Mouse (Mus musculus) MN1 (cell line): ENCODE measurements around the gene Pax7.

Source experiments
- DNase-seq: peaks from one replicate; pipeline ENCODE4 v3.0.0-alpha.2; 2016; ENCODE audit warnings: low spot score

Gene Pax7

DNA sequence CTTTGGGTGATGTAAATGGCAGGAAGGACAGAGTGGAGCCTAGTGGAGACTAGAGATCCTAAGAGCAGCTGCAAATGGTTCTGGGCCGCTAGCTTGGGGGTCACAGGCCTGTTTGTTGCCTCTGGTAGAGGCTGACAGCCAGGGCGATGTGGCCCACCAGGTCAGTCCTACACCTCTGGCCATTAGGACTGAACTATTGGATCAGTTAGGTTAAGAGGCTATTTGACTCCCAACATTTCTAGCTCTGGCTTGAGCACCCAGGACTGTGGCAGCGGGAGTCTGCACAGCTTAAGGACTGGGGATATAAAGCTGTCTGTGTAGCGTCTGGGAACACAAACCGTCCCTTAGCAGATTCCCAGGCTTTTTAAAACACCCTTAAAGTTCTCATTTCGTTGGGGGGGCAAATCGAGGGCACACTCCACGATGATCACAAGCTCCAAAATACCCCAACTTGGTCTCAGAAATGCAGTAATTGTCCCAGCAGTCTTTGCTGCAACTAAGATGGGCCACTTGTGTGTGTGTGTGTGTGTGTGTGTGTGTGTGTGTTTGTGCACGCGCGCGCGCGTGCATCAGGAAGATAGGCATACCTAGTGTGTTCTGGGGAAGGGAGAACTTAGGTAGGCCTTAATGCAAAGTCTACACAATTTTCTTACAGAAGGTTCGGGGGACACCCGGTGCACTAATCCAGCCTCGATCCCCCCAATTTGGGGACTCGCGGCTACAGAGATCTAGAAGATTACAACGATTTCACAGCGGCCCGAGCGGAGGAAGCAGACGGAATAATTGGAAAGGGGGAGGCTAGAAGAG, 2.5 kb downstream of the Pax7 start:
- DNase-seq, result no peak

DNA sequence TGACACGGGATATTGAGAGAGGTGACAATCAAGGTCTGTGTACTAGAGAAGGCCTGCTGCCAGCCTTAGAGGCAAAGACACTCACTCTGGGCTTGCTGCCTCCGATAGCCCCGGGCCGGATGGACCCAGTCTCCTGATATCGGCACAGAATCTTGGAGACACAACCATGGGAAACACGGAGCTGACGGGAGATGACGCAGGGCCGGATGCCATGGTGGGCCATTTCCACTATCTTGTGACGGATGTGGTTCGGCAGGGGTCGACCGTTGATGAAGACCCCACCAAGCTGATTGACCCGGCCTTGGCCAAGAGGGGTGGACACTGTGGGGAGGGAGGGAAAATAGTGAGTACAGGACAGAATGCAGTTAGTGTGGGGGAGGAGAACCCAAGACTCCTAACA, 3.3 kb downstream of the Pax7 start:
- no peak for DNase-seq

GRCm38 (mm10) chr4:139828871-139829590, 4.3 kb downstream of the Pax7 start:
- DNase-seq, result no peak

- no peak for DNase-seq
Measured at GRCm38 (mm10) chr4:139828283-139828678, 5.0 kb downstream of the Pax7 start.

GRCm38 (mm10) chr4:139827501-139828282, 5.6 kb downstream of the Pax7 start:
- DNase-seq, result no peak

- no peak for DNase-seq
Measured at GRCm38 (mm10) chr4:139826231-139826630, 7.1 kb downstream of the Pax7 start.

- no peak for DNase-seq
Measured at GRCm38 (mm10) chr4:139825326-139826112, 7.8 kb downstream of the Pax7 start.

GRCm38 (mm10) chr4:139824572-139825325, 8.6 kb downstream of the Pax7 start:
- no peak for DNase-seq

DNA sequence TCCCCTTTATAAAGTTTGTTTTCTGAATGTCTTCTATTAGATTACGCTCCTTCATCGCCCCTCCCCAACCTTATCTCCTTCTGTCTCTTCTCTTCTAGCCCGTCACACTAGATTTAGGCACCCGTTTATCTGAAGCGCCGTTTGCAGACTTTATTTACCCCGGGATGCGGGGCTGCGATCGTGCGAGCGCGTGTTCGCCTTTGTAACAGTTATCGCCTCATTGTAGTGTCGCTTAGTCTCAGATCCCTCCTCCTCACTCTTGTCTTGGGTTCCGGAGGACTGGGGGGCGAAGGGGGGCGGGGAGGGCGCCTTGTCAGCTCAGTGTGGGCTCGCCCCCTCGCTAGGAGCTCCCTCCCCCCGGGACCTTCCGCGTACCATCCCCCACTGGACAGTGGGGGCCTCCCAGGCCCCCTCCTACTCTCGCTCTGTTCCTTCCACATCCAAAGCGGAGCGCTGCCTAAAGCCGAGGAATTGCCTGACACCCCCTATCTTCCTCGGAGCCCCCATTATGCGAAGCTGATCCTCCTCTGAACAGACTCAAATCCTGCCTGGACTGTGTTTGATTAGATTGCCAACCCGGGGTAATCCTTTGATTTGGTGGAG, 9.4 kb downstream of the Pax7 start:
- DNase-seq, result no peak

GRCm38 (mm10) chr4:139823138-139823869, 10.0 kb downstream of the Pax7 start:
- no peak for DNase-seq

- no peak for DNase-seq
Measured at GRCm38 (mm10) chr4:139822214-139823137, 10.9 kb downstream of the Pax7 start.

DNA sequence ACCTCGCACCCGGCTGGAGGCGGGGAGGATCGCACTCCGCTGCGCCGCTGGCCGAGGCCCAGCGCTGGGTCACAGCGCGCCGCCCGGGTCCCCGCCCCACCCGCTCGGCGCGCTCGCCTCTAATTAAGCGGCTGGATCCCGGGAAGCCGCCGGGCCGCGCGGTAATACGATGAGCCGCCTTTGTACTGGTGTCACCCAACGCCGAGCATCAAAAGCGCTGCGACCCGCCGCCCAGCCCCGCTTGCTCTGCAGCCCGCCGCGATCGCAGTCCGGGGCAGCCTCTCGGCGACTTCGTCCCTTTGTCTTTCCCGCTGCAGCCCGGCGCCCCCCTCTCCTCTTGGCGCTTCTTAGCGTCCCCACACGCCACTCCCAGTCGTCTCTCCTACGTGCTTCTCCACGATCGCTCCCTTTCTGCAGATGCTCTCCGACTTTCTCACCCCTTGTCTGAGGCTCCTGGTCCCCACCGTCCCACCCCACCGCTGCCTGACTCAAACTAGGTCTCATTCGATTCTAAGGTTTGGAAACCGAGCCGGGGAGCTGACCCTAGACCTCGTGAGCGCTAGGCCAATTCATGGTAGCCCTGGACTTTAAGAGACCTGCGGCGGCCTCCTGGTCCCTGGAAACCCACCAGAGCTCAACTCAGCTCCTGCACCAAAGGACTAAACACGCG, 11.7 kb downstream of the Pax7 start:
- DNase-seq, result no peak

GRCm38 (mm10) chr4:139821071-139821470, 12.3 kb downstream of the Pax7 start:
- no peak for DNase-seq

- DNase-seq, result no peak
Measured at GRCm38 (mm10) chr4:139819411-139820030, 13.8 kb downstream of the Pax7 start.

GRCm38 (mm10) chr4:139818163-139818562, 15.2 kb downstream of the Pax7 start:
- DNase-seq, result no peak

DNA sequence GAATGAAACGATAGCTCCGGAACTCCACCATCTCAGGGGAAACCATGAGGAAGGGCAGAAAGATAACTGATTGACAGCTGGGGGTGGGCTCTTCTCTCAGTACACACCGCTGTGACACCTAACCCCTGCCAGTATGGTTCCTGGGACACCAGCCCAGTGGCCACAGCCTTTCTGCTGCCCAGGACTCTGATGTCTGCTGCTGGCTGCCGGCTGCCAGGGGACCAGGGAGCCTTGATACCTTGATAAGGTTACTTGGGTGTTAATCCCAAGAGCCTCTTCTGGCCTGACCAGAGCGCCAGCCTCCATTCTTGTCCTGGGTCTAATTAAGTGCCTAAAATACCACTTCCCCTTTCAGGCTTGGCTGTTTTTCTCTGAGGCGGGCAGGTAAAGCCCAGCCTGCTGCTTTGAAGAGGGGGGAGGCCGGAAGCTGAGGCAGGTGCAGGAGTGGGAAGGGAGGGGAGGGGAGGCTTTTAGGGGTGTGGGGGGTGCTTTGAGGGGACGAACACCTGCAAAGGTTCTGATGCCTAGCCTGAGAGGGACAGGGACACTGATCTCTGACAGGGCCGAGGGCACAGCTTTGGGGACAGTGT, 19.9 kb downstream of the Pax7 start:
- DNase-seq, result no peak

DNA sequence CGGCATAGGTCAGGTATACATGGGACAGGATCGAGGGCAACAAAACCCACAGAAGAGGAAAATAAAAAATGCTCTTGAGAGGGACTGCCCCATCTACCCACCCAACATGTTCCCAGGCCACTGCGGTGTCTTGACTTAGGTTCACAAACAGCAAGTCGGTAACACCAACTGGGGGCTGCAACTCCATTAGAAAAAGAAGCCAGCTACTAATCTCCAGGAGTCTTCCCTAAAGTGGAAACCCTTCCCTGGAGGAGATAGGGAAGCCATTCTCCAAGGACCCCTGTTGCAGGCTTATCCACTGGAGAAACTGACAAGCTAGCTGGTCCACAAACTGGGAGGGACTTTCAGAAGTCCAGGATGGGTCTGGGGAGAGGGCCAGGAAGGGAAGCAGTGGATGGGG, 21.4 kb downstream of the Pax7 start:
- no peak for DNase-seq
